Mouse (Mus musculus) left cerebral cortex, postnatal 14 days (tissue): ENCODE data around the gene Gsta4. TPM values are rescaled to one million over a fixed set of nuclear protein-coding genes. Genes with fewer than 3 reads are reported as not detected.
A peak's percentile ranks its signal among the peaks of the same experiment; 100 is the strongest.
"Not testable (repeated sequence)": the region's sequence is repeated elsewhere in the genome, so short reads cannot be mapped to it uniquely, and the experiment has no call there.

Experiments
- DNase-seq, 2 experiments: peaks; one replicate each; pipeline ENCODE4 v3.0.0; 2021 to 2022; ENCODE audit warnings: low spot score in 2 of 2, mixed read lengths in 1 of 2
- intact Hi-C: fragments of 180-260 bp; cut with DNase I; formaldehyde crosslinking; loops from one replicate; pipeline ENCODE4 v1.15.1; 2025
- long read RNA-seq, 2 experiments: library from polyadenylated mRNA; stranded (forward); transcript quantifications; one replicate each; pipeline ENCODE4 v2.0.0; 2021
- total RNA-seq, 2 experiments: library from RNA; stranded (reverse); gene quantifications; 2 replicates each; pipeline ENCODE4 v1.2.3; 2021

The Gsta4 gene
- 10 to 100 TPM; 34.9 to 36.3 TPM for total RNA-seq
- long read RNA-seq, experiment 1, transcript Gsta4-201 (7 exons, 977 nt) = major isoform, 23 of 24 reads
- long read RNA-seq, experiment 1, partial matches to known transcripts = 1 of 24 reads
- long read RNA-seq, experiment 1, other reads (novel, unspliced or antisense) = 0 of 24 reads
- long read RNA-seq, experiment 2, transcript Gsta4-201 (7 exons, 977 nt) = major isoform, 14 of 14 reads
- long read RNA-seq, experiment 2, partial matches to known transcripts = 0 of 14 reads
- long read RNA-seq, experiment 2, other reads (novel, unspliced or antisense) = 0 of 14 reads

DNA sequence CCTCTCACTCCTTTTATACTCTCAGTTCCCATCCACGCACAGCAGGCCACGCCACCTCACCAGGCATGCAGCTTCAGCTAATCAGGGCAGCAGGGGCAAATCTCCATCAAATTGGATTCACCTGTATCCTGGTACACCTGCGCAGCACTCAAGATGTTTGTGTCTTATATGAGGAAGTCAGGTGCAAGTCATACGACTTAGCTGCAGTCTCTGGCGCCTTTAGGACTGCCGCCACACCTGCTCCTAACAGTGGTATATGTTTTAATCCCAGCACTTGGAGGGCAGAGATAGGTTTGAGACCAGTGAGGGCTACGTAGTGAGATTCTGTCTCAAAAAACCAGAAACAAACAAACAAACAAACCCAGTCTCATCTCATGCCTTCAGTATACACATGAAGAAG is at the start of gene Gsta4:
Gene Gsta4 (plus strand): TSS at position 301 of the 400 bp plus-strand sequence.
- DNase-seq, intact Hi-C loops: not testable (repeated sequence)

DNA sequence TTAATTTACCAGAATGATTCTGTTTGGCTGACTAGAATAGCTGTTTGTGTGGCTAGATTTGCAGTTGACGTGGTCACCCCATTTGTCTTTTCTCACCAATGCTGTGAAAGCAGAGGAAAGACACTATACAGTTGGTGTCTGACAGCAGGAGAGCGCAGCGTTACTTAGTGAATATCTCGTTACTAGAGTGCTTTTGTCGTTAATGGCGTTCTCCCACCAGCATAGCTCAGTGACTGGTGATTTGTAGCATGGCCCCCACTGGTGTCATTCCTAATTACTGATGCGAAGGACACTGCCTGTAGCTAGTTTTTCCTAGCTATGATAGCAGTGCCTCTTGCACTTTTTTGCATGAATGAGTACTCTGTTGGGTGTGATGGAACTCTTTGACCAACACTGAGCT is 46.9 kb upstream of the Gsta4 start:
- intact Hi-C loops = no loop called here

DNA sequence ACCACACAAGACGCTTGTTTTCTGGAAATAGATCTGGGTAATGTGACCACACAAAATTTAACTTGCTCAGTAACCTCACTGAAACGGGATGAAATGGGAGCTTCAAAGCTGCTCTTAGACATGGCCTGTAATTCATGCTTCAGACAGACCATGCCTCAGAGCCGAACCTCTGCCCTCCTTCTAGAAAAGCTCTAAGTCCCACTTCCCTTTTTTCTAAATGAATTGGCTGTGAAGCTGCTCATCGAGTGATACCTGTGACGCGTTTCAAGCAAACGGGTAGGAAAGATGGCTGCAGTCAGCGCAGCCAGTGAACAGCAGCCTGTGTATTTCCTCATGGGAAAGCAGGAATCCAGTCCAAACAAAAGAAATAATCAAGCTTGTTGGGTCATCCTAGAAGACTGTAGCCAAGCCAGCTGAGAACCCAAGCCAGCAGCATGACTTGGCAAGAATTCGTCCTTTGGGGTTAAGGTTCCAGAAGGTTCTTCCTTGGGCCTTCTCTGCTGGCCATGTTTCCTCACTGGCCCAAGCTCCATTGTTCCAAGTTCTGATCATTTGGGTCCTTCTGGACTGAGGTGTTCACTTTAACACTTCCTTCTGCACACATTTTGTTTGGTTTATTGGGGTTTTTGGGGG is 44.4 kb upstream of the Gsta4 start:
- no peak for DNase-seq
- intact Hi-C loops = no loop called here

More for the DNA sequence above, 46.9 kb upstream of the Gsta4 start:
- no peak for DNase-seq

DNA sequence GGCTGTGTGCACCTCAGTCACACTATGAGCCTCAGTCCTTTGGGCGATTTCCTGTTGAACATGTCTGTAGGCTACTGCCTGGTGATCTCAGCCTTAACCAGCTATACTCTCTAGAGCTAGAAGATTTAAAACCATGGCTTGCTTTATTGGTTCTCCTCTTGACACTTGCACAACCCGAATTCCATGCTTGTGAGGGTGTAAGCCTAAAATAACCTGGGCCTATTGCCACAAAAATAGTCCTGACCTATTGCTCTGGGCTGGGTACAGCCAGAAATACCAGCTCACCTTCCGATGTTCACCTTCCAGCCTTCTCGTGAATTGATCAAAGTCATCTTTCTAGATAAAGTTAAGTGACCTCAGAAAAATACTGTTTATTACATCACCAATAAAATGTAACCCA is 43.1 kb upstream of the Gsta4 start:
- intact Hi-C loops = no loop called here
- no peak for DNase-seq

DNA sequence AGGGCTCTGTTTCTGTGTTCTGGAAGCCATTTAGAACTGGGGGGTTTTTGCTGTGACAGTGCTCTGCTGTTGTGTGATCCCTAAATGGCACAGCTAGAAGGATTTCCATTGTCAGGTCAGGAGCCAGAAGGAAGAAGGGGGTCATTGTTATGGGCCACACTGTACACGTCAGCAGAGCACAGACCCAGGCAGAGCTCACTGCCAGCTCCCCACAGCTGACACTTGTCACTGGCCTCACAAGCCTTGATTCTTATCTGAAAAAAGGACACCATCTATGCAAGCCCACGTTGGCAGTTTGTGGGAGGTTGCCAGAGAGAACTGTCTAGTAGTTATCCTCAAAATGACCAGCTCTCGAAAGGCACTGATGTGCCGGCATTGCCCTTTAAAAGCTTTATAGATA is 36.5 kb upstream of the Gsta4 start:
- DNase-seq = peak; percentile 30 to 65
- intact Hi-C loops = no loop called here

DNA sequence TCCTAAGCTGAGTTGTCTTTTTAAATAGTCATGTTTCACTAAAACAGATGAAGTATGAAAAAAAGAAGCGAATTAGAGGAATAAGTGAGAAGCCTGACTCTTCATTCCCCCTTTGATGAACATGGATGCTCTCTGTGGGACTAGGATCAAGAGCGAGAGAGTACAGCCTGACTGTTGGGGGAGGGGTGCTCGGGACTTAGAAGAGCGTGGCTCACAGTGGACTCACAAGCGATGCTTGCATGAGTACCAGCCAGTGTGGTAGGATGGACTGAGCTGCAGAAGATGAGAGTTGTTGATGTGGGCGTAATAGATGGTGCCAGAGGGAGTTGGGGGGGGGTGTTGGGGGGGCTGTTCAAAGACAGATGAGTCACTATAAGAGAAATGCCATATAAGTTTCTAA is 35.9 kb upstream of the Gsta4 start:
- DNase-seq = peak; percentile 29 to 59
- intact Hi-C loops = no loop called here

DNA sequence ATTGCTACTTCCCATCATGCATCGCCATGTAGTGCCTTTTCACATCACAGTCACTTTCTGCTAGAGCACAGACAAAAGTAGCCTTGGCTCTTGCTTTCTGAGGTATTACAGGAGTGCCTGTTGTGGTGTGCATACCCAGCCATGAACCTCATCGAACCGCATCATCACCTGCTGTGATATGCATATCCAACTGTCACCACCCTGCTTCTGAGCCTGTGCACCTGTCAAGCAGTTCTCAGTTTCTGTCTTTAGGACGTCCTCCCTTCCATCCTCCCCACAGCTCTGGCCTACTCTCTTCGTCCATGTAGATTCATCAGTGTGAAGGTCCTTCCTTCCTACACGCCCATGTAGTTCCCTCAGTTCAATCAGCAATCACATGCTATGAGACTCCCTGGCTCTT is 34.4 kb upstream of the Gsta4 start:
- no peak for DNase-seq
- intact Hi-C loops = no loop called here

DNA sequence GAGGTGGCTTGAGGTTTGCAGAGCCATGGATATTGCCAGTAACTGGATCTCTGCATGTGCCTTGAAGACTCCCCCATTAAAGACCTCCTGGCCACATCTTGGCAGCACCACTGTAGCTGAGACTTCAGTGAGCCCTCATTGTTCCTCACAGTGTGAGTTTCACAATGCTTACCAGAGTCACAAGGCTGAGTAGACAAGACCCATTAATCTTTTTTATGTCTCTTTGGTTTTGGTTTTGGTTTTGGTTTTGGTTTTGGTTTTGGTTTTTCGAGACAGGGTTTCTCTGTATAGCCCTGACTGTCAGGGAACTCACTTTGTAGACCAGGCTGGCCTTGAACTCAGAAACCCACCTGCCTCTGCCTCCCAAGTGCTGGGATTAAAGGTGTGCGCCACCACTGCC is 32.8 kb upstream of the Gsta4 start:
- intact Hi-C loops = loop anchor here (2.0 kb wide), 1 partner anchor 37 kb away; no protein-coding TSS in a partner anchor
- not testable (repeated sequence) for DNase-seq

DNA sequence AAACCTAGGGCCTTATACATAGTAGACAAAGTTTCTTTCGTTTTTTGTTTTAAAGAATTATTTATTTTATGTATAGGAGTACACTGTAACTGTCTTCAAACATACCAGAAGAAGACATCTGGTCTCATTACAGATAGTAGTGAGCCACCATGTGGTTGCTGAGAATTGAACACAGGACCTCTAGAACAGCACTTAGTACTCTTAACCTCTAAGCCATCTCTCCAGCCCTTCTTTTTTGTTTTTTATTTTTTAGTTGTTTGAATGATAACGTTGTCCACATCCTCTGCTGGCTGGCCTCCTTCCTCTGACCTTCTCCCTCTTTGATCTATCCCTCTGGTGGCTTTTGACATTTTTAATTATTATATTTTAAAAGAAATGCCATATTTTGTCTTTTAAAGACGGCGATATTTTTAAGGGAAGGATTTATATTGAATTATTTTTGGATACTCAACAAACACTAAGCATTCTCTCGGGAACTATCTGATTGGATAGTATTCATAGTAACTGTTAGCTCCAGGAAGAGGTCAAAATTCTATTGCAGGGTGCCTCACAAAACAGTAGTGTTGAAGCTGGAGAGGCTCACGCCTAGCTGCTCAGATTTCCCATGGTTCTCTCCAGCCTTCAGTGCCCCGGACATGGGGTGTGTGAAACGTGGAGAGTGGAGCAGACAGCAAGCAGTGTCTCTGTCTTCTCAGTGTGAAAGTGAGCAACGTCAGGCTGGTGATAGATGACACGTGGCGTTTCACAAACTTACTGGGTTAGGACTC is 28.2 kb upstream of the Gsta4 start:
- no peak for DNase-seq
- intact Hi-C loops = no loop called here

DNA sequence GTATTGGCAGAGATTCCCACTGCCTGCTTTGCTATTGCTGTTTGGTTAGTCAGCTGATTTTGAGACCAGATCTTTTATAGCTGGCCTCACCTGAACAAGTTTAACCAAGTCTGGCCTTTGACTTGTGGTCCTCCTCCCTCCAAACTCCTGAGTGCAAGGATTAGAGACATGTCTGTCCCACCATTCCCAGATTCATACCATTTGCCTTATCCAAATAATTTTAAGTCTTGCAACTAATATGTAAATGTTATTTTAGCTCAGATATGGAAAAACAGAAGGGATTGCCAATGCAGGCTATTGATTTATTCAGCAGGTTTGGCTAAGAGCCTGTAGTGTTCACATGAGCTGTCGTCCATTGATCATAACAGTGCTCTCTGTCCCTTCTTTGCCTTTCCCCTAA is 25.4 kb upstream of the Gsta4 start:
- intact Hi-C loops = no loop called here
- DNase-seq = no peak

DNA sequence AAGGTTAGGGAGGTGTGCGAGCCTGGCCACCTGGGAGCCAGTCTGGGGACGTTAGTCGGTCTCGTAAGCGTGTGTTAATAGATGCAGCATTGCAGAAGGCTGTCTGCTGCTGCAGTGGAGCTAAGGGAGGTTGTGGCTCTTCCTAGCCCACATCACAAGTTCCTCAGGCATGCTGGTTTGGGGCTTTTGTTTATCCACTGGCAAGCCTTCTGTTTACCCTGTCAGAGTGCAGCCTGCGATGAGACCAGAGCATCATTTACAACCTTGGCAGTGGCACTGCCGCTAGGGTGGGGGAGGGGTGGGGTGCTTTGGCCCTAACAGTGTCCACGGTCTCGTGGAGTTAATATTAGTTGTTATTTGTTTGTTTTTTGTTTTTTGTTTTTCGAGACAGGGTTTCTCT is 19.3 kb upstream of the Gsta4 start:
- DNase-seq = no peak
- intact Hi-C loops = no loop called here

DNA sequence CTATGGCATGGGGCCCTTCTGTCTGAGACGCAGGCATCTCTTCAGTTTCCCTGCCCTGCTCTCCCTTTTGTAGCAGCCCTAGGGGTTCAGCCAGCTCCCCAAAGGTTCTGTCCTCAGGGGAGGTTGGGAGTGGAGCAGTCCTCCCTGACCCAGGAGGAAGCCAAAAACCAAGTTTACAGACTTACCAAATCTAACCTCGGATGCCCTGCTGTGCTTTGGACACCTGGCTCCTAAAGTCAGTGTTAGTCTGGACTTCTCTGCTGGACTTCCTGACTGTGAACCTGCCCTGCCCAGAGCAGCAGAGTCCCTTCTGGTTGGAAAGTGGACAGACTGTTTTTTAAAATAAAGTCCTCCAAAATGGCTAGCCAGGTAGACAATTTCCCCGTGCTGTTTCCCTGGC is 17.8 kb upstream of the Gsta4 start:
- intact Hi-C loops = no loop called here
- no peak for DNase-seq

DNA sequence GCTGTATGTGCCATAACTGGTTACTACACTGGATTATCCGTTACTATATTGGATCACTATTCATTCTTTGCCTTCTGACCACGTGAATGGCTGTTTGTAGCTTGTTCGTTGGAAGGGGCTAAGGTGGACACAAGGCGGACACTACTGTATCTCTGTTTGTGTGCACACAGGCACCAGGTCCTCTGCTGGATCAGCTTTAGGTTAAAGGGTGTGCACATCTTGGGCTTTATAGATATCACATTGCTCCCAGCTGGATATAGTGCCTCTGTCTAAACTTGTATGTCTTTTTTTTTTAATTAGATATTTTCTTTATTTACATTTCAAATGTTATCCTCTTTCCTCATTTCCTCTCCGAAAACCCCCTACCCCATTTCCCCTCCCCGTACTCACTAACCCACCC is 17.1 kb upstream of the Gsta4 start:
- intact Hi-C loops = no loop called here
- DNase-seq = no peak

DNA sequence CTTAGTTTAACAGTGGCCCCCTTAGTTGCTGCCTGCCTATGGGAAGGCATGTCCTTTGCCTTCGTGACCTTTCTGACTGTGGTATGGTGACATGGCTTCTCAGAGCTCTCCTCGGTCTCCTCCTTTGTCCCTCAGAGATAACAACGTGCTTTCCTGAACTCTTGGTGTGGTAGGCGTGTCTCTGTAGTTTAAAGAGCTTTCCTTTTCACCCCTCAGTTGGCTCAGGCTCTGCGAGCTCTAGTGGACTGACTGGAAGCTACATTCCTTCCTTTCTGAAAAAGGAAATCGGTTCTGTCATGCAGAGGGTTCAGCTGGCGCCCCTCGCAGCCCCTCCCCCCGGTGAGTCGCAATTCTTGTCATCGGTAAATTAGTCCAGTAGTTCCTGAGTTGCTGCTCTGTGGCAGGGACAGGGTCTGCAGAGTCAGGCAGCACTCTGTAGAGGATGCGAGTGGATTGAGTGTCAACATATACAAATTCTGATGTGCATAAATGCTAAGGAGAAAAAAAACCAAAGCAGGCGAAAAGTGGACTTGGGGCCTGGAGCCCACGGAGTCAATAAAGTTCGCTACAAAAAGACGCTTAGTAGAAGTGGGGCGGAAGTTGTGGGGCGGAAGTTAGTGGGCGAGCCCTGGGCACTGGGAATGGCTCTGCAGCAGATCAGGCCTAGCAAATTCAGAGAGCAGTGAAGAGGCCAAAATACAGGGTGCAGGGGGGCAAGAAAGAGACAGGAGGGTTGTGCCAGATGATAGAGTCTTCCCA is 15.7 kb upstream of the Gsta4 start:
- no peak for DNase-seq
- intact Hi-C loops = no loop called here

DNA sequence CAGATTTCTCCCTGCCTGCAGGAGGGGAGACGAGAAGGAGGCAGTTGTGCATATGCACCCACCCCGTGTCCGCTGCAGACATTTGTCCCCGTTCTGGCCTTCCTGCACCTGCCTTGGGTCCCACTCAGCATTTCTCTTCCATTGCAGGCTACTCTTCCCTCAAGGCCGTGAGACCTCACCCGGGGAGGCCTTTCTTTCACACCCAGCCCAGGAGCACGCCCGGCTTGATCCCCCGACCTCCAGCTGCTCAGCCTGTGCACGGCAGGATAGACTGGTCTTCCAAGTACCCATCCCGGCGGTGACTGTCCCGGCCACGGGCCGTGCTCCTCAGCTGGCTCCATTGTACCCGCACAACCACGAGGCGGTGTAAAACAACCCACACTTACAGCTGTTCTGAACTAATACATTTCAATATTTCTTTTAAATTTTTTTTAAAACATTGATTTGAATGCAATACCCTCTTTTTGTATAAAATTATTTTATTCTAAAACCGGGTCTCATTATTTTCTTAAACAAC is 15.1 kb upstream of the Gsta4 start:
- intact Hi-C loops = no loop called here
- DNase-seq = no peak

DNA sequence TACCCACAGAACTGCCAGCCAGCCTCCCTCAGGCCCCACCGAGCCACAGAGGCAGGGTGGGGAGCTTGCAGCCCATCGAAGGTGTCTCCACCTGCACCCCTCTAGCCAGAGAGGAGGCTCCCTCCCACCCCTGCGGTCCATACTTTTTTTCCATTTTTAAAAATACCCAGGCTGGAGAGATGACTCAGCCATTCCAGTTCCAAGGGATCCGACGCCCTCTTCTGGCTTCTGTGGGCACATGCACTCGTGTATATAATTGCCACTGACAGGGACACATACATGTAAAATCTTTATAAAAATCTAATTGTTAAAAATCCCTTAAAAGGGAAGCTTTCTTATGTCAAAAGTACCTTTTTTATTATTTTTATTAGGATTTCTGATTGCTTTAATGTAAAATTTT is 13.7 kb upstream of the Gsta4 start:
- no peak for DNase-seq
- intact Hi-C loops = loop anchor here (2.0 kb wide), 1 partner anchor 56 kb away; no protein-coding TSS in a partner anchor

DNA sequence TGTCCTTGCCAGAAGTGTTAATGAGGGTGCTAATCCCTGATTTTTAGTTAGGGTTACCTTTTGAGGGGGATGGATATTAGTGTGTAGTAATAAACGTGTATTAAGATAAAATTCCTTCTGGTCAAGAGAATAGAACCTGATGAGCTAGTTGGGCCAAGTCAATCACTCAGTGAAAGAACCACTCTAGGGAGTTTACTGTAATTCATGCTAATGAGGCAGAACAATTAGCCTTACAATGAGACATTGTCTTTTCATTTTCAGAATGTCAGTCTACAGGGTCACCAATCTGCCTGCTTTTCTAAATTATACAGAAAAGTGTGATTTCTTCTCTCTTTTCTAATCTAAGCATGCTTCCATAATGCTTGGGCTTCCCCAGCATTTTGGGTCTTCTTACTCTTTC is 8.6 kb upstream of the Gsta4 start:
- no peak for DNase-seq
- intact Hi-C loops = no loop called here

DNA sequence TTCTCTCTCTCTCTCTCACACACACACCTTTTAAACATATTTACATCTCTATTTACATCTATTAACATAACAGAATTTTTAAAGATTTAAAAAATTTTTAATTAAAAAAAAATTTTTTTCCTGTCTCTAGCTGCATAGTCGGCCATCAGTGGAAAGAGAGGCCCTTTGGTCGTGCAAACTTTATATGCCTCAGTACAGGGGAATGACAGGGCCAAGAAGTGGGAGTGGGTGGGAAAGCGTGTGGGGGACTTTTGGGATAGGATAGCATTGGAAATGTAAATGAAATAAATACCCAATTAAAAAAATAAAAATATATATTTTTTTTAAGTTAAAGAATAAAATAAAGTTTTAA is 7.7 kb upstream of the Gsta4 start:
- intact Hi-C loops, DNase-seq: not testable (repeated sequence)

DNA sequence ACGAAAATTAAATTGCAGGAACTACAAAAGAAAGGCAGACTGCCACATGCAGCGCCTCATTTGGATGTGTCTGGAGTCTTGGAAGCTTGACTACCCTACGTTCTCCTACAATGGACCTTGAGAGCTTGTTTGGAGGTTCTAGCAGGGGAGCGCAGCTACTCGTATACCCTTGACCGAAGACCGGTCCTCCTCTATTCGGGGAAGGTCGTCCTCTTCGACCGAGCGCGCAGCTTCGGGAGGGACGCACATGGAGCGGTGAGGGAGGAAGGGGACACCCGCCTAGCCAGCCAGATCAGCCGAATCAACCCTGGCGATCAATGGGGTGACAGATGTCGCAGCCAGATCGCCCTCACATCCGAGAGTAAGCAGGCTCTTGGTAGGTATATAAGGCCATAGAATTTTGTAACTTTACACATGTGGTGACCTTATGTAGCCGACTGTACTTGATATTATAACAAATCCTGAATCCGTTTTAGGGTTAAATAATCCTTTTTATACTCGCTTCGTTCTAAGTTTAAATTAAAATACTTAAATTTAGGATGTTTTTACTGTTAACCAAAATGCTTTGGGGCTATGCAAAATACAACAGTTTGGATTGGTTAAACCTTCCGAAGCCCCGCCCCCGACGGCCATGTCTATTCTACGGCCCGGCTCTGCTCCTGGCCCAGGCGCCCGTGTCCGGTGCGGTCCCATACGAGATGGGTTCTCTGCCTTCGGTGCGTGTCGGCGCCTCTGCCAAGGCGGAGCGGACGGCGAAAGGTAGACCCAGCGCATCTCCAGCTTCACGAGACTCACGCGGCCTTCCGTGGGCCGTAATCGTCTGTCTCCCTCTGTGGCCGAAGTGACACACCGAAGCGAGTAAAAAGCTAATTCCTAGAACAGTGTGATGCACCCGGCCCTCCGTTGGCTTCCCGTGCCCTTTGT is 7.0 kb upstream of the Gsta4 start:
- DNase-seq = peak; percentile 96
- intact Hi-C loops = no loop called here
